Mouse (Mus musculus): Measurements from ENCODE around the gene Aym1. TPM values are rescaled to one million over a fixed set of nuclear protein-coding genes. Genes with fewer than 3 reads are reported as not detected.

Aym1 gene
- total RNA-seq, 1 experiment from 2014 or later = not detected

GRCm38 (mm10) chr5:113407346-113407745 is 50.3 kb downstream of the Aym1 start:
- peak; percentile 60 for DNase-seq

Small RNA genes within 50 kb of the gene (microRNA-seq; reads per million reads assigned to microRNA genes)
- 0 reads per million in 2 experiments for gene Mir7229
- gene Mir7230 = 0 reads per million in 2 experiments

Other genes starting within 250 kb of the Aym1 start
- gene 2900026A02Rik, start 136.1 kb upstream of the Aym1 start, total RNA-seq (2021) = 18.2 and 20.7 TPM in 2 replicates
- gene Tmem211, start 130.4 kb upstream of the Aym1 start, total RNA-seq (2021) = not detected in 2 replicates
- 8.8 and 10.4 TPM in 2 replicates for gene Sgsm1, start 46.5 kb upstream of the Aym1 start, total RNA-seq (2021)
- 5.1 and 6.5 TPM in 2 replicates for gene Wscd2, start 133.0 kb downstream of the Aym1 start, total RNA-seq (2021)